Mouse (Mus musculus): ENCODE measurements around the gene Pgf.

Pgf gene

DNA sequence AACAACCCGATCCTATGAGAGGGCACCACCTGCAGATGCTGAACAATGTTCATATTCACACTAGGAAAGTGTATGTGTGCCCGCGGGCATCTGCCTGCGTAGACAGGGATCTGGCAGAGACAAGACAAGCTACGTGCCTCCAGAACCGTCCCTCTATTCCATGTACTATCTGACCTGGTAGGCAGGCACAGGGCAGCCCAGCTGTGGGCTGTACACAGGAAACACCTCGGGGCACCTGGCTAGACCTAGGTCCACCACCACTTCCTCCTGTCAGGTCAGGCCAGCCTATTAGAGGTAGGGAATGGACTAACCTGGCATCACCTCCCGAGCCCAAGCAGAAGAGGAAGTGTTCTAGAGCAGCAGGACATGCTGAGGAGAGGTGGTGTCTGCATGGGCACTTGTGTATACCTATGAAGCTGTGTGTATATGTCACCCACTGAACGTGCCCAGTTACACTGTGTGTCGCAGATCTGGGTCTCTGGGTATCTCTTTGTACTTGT, at the start of gene Pgf:
Pgf (minus strand) TSS at position 51 of the 500 bp plus-strand sequence.
- no peak for DNase-seq (ENCODE audit: low spot score)

DNA sequence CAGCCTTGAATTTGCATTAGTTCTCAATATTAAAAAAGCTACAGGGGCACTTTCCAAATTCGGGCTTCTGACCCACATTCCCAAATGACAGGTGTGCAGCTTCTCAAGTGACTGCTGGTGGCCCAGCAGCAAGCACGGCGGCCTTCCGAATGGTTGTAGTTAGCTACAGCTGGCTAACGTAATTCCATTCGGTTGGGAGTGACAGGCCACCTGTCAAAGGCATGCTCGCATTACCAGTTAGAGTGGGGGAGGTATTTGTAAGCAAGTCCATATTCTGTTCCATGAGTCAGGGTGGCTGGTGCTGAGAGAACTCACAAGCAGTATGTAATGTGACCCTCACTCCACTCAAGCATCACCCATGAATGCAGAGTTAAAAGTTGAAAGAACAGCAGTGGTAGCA, 49.6 kb upstream of the Pgf start:
- DNase-seq (ENCODE audit: low spot score), result no peak

DNA sequence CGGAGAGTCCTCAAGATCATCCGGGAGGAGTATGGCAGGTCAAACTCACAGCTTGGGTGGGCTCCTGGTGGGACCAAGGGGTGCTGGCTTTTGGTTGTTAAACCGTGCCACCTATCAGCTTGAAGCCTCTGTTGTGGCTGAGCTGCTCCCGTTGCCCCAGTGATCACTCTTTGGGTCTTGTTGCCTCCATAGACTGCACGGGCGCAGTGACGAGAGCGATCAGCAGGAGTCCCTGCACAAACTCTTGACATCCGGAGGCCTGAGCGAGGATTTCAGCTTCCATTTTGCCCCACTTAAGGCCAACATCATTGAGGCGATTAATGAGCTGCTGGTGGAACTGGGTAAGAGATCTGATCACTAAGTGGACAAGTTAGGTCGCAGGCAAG, 42.3 kb upstream of the Pgf start:
- peak; percentile 68 for DNase-seq (ENCODE audit: low spot score)

DNA sequence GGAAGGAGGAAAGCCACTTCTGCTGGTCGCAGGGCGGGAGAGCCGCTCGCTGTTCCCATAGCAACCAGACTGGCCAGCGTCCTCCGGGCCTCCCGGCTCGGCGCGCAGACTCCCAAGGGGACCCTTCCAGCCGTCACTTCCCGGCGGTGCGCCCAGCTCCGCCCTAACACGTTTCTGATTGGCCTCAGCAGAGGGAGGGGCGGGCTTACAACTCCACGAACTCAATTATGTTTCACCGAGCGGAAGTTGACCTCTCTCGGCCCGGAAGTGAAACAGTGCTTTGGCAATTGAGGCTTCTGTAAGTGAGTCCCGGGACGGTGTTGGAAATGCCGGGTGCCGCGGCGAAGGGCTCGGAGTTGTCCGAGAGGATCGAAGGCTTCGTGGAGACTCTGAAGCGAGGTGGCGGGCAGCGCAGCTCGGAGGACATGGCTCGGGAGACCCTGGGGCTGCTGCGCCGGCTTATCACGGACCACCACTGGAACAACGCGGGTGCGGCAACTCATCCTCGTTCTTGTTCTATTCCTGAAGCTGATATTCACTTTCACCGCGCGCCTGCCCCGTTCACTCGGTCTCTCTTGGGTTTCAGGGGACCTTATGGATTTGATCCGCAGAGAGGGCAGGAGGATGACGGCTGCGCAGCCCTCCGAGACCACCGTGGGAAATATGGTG, 41.8 kb upstream of the Pgf start, which contains the start of gene Eif2b2:
Eif2b2 (plus strand) TSS at position 246 of the 669 bp plus-strand sequence.
- DNase-seq (ENCODE audit: low spot score), result peak; percentile 93

DNA sequence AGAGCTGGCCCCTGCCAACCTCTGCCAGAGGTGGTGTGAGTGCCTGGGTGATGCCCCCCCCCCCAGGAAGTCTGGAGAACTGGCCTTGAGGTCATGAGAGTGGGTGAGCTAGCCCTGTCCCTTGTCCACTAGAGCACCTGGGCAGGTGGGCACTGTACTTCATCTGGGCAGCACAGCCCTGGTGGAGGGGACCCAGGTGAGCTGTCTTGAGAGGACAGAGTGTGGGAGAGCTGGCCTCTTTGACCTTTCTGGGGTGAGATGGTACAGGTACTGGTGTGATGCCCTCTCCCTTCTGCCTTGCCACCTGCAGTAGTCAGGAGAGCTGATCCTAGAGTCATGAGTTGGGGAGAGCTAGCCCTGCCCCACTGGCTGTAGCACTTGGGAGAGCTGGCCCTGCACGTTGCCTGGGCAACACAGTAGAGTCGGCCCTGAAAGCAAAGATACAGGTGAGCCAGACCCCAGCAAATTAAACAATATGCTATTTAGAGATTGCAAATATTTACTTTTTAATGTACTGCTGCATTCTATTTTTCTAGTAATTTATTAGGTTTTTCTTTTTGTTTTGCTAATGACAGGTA, 40.2 kb upstream of the Pgf start:
- no peak for DNase-seq (ENCODE audit: low spot score)

DNA sequence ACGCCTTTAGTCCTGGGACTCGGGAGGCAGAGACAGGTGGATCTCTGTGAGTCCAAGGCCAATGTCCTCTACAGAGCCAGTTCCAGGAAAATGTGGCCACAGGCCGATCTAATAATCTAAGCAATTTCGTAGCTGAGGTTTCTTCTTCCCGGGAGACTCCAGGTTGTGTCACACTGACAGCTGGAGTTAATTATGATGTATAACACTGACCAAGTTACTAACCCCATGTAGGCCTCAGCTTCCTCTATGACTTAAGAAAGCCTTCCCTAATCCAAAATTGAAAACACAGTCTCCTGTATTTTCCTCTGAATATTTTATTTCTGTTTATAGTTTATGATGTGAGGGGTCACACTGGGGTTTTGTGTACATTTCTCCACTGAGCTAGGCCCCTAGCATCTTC, 37.4 kb upstream of the Pgf start:
- DNase-seq (ENCODE audit: low spot score), result no peak

DNA sequence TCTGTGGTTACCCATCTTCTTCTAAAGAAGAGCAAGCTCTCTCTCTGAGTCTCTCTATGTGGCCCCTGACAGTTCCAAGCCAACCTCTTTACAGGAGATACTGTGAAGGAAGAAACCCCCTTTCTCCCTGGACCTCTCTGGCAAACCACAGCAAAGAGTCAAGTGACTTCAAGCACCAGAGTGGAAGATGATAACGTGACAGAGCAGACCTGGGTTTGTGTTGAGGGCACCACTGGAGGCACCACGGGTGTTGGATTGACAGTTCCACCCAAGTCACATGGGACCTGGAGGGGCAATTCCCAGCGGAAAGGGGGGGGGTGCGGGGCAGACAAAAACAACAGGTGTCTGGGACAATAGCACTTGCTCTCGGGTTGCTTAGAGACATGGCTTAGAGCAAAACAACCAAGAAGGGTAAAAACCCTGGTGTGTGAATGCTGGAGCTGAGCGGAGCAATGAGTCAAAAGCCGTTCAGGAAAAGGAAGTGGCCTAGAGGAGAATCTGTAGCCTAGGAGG, 31.2 kb upstream of the Pgf start:
- peak; percentile 16 for DNase-seq (ENCODE audit: low spot score)

DNA sequence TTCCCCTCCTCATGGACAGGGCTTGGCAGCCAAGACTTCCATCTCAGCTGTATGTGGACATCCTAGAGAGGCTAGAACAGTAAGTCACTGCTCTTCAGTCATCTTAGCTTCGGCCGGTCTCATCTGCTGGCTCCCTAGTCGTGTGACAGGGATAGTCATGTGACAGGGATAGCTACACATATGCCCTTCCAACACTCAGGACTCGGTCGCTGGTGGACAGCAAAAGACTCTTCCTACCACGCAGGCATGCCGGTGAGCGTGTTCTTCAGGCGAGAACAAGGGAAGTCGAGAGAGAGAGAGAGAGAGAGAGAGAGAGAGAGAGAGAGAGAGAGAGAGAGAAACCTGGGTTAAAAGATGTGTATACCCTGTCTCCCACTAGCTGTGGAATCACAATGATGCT, 27.8 kb upstream of the Pgf start:
- no peak for DNase-seq (ENCODE audit: low spot score)

DNA sequence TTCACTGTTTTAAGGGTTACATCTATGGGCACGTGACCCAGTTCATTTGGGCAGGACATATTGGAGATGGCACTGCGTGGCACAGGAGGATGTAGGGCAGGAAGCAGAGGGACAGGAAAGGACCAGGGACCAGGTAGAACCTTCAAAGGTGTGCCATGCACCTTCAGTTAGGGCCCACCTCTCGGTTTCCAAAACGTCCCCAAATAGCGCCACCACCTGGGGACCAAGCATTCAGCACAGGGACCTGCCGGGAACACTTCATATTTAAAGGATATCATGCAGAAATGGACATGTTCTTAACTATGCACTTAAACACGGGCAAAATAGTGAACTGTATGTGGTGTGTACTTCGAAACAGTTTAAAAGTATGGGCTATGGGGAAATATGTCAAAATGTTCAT, 26.5 kb upstream of the Pgf start:
- no peak for DNase-seq (ENCODE audit: low spot score)

DNA sequence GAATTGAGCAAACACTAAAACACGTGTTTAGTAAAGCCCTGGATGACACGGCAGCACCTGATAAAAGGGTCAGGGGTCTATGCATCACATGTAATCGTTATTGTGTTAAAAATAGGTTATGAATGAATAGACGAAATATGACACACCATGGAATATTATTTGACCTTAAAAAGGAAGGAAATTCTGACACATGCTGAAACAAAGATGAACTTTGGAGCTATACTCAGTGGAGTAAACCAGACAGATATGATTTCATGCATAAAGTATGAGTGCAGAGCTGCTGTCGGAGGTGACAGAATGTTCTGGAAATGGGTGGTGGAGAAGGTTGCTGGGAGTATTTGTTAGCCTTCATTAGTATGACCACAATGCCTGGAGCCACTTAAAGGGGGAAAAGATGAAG, 26.1 kb upstream of the Pgf start:
- no peak for DNase-seq (ENCODE audit: low spot score)

DNA sequence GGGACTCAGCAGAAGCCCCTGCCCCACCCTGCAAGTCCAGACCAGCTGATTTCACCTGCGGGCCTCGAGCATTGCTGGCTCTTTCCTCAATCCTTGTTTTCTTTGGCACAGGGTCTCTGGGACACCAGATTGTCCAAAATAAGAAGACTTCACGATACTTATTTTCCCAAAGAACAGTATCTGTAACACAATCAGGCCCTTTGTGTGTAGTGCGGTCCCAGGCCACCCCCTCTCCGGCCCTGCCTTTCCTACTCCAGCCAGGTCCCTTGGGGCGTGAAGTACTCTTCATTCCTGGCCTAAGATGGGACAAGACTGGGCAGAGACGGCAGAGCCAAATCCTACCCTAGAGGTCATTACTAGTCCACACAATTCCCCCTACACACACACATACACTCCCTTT, 24.6 kb upstream of the Pgf start:
- no peak for DNase-seq (ENCODE audit: low spot score)

DNA sequence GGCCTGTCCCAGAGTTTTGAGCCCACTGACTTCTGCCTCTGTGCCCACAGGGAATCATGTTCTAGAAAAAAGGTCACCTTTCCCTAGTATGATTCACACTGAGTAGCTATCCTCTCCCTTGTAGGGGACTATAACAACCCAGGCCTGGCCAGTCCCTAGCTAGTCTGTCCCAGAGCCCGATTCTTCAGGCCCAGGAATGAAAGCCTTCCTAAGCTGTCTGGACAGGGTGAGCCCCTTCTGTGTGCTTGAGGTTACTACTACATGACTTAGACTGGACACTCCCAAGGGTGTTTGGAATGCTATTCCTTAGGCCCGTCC, 24.2 kb upstream of the Pgf start:
- no peak for DNase-seq (ENCODE audit: low spot score)

DNA sequence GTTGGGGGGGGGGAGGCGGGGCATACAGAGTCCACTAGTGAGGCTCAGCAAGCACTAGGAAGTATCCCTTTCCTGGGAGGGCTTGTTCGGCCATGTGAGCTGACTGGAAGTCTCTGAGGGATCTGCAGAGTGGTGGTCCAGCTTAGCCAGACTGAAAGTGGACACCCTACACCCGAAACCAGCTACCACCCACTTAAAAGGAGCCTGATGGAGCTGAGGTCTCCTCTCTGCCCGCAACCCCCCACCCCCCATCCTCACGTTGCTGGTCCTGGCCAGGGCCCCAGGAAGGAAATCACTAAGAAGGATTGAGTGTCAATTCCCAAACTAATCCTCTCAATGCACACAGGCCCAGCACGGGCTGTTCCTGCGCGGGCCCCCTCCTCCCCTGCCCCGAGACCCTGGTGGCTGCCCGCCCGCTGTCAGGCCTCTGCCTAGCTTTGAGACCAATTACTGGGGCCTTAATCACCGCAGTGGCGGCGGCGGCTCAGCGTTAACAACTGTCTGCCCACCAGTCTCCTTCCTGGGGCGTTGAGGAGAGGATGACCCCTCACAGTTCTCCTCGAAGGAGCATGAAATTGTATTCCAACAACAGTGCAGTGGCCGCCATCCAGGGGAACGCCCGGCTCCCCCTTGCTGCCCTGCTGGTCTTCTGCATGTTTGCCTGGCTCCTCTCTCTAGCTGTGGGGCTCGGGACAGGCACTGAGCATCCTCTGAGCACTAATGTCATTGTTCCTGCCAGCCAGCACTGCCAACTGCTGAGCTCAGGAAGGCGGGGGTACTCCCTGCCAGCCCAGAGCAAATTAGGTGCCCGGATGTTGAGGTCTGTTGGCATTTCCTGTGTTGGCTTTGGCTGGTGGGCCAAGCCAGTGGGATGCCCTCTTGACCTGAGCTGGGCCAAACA, 23.6 kb upstream of the Pgf start:
- no peak for DNase-seq (ENCODE audit: low spot score)

DNA sequence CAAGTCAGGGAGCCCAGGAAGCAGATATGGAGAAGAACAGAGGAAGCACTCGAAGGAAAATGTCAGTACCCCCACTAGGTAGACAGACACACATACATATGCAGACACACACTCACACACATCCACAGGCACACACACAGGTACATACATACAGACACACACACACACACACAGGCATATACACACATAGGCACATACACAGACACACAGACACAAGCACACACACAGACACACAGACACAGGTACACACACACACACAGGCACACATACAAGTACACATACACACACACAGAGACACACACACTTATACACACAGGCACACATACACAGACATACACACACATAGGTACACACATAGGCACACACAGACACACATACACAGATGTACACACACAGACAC, 22.4 kb upstream of the Pgf start:
- DNase-seq (ENCODE audit: low spot score), result no peak

DNA sequence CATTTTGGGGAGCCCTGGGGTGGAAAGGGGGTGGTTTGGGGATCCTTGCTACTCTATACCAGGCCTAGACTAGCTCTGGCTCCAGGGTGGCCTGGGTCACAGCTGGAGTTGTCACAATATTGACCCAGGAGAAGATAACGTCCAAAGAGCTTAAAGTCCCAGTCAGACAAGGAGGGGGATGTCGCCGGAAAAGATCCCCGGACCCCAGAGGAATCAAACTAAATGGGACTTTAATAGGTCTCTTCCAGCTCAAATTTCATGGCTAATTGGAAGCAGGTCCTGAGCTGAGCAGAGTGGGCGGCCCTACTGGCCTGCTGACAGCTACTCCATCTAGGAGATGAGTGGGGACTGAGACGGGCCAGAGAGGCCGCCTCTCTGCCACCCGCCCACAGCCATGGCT, 20.3 kb upstream of the Pgf start:
- DNase-seq (ENCODE audit: low spot score), result no peak

DNA sequence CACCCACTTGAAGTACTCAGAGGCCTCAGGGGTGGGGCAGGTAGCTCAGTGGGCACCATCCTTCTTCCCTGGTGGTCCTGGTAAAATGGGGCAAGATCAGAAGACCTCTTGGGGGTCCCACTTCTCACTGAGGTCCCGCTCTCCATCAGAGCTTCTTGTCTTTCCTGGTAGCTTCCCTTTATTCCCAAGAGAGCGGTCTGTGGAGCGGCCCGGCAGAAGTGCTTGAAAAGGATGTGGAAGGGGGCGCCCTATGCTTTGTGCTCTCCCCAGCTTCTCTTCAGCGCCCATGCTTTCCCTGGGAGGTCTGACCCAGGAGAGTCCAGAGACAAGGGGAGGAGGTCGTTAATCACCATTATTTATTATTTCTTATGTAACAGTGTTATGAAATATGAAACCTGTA, 19.8 kb upstream of the Pgf start:
- no peak for DNase-seq (ENCODE audit: low spot score)

DNA sequence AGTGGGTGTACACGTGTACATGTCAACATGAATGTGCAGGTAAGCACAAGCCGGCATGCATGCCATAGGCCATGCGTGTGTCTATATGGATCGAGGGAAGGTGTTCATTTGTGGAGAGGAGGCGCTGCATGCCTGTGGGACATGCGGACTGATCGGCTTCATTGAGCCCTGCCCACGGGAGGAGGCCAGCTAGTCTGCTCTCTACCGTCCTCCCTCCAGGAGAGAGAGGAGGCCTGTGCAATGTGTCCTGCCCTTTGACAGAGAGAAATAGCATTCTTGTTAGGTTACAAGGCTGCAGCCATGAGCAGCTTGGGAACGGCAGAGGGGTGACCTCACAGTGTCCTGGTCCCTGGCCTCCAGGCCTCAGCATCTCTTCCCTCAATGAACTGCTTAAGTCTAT, 18.6 kb upstream of the Pgf start:
- no peak for DNase-seq (ENCODE audit: low spot score)

DNA sequence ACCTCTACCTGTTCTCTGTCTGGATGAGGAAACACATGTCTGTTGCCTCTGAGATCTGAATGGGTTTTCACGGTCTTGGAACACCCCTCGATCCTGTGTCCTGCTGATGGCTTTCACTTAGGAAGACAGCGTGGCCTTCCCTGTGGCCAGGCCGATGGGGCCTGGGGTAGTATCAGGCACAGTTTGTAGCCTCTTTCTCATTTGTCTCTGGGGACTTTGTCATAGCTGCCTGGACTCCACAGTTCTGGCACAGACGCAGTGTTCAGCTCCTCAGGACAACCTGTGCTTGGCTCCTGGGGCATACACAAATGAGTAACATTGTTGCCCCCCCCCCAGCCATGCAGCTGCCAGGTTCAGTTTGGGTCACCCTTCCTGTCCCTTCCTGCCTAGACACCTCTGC, 17.5 kb upstream of the Pgf start:
- DNase-seq (ENCODE audit: low spot score), result no peak

DNA sequence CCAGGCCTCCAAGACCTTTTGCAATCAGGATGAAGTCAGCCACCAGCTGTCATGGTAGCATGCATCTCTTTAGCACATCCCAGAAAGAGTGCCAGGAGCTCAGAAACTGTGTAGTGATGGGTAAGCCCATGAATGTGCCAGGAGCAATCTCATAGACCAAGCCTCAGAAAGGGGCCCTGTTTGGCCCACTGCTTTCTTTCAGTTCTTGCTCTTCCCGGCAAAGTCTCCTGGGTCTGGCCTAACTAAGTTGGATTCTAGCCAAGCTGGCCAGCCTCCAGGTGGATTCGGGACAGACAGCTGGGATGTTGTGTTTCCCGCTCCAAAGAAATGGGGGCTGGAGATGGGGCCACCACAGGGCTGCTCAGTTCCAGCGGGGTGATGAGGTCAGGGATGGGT, 17.0 kb upstream of the Pgf start:
- no peak for DNase-seq (ENCODE audit: low spot score)

DNA sequence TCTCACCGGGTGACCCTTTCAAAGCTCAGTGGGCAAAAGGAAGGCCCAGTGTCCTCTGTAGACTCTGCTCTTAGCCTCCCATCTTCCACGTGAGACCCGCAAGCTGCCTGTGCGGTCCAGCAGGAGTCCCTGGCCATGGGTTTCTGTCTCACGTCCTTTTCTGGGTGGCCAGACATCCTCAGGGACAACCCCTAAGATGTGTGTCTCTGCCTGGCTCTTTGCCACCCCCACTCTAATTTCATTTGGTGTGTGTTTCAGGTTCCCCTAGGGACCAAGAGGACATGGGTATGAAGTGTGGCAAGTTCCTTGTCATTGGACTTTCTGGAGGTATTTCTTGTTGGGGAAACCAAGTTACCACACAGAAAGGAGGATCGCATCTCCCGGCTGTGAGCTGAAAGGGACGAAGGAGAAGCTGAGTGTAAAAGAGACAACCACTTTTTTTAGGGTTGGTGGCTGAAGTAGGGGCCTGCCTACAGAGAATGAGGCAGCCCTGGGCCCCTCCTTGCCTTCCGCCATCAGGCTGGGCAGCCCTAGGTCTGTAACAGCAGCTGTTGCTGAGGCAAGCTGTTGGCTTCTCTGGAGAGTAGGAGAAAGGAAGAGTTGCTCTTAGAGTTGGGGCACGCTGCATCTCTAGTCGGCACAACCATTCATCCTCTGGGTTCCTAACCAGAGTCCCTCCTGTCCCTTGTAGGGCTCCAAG, 16.5 kb upstream of the Pgf start:
- DNase-seq (ENCODE audit: low spot score), result no peak

DNA sequence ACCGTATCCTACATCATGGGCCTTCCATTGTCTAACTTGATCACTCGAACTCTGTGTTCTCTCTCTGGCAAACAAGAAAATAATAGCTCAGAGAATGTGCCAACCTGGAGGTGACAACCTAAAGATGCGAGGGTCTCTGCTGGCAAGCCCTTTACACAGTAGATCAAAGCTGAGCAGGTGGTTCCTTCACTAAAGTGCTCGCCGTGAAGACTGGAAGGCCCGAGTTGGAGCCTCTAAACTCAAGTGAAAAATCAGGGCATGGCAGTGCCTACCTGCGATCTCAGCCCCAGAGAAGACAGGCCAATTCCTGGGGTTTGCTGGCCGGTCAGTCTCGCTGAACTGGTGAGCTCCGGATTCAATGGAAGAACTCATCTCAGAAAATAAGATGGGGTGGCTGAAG, 15.6 kb upstream of the Pgf start:
- no peak for DNase-seq (ENCODE audit: low spot score)

DNA sequence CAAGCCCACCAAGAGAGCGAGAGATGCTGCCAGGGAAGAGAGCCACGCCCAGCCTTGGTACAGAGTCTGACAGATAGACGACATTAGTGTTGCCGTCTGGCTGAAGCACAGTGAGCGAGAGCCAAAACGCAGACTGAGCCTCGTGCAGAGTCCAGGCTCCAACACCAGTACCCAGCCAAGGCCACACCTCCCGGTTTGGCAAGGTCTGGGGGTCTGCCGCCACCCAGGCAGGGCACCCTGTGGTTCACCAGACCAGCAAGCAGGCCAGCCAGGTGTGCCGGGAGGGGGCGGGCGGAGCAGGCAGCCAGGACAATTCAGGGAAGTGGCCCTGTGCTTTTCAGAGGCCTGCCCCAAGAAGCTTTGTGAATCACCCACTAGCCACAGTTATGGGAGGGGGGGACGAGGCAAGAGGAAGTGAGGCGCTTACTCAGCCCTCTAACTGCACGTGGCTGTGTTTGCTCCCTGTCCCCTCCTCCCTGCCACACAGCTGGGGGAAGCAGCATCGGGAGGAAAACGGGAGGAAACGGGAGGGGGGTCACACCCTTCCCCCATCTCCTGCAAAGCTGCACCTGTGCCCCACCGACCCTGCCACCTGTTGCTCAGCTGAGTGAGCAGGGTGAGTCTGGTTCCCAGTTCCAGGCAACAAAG, 15.0 kb upstream of the Pgf start:
- DNase-seq (ENCODE audit: low spot score), result peak; percentile 23
